Mouse (Mus musculus): ENCODE data around the gene Psme2. TPM values are rescaled to one million over a fixed set of nuclear protein-coding genes. Genes with fewer than 3 reads are reported as not detected.

Psme2 gene
- total RNA-seq, 2 experiments from 2014 or later: 190 to 351 TPM

DNA sequence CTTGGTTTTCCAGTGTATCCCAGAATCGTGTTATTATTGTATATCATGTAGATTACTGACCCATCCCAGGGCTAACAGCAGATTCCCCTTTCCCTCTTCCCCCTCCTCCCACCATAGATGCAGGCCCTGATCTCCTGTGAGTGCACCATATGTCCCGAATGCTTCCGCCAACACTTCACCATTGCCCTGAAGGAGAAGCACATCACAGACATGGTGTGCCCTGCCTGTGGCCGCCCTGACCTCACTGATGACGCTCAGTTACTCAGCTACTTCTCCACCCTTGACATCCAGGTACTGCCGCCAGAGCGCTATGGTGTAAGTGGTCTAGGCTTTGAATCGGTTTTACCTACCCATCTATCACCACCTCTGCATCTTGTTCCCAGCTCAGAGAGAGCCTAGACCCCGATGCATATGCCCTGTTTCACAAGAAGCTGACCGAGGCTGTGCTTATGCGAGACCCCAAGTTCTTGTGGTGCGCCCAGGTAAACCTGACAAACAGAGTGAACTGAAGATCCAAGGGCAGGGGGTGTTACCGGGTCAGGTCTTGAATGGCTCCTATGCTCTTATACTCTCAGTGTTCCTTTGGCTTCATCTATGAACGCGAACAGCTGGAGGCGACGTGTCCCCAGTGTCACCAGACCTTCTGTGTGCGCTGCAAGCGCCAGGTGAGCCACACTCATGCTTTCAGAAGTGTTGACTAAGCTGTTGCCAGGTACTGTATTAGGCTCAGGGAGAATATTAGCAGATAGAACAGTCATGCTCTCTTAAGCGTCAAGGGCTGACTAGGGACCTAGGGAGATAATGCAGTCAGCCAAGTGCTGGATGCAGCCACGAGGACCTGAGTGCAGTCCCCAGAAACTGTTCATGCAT, 7.8 kb upstream of the Psme2 start:
- no peak for ATAC-seq (replicated peaks; ENCODE audit: low FRiP score, low TSS enrichment, poor library complexity, severe bottlenecking)

DNA sequence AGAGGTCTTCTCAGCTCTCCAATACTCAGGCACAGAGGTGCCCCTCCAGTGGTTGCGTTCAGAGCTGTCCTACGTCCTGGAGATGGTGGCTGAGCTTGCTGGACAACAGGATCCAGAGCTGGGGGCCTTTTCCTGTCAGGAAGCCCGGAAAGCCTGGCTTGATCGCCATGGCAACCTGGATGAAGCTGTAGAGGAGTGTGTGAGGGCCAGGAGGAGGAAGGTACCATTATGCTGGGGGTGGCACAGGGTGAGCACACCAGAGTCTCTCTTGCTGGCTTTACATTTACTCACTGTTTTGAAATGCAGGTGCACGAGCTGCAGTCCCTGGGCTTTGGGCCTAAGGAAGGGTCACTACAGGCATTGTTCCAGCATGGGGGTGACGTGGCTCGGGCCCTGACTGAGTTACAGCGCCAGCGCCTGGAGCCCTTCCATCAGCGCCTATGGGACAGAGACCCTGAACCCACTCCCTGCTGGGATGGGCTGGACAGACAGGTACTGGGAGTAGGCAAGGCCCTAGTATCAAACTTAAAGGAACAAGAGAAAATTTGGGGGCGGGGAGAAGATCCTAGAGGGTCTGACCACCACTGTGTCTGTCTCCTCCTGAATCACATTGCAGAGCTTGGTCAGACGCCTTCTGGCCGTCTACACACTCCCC, 5.2 kb upstream of the Psme2 start:
- ATAC-seq (replicated peaks; ENCODE audit: low FRiP score, low TSS enrichment, poor library complexity, severe bottlenecking): no peak

DNA sequence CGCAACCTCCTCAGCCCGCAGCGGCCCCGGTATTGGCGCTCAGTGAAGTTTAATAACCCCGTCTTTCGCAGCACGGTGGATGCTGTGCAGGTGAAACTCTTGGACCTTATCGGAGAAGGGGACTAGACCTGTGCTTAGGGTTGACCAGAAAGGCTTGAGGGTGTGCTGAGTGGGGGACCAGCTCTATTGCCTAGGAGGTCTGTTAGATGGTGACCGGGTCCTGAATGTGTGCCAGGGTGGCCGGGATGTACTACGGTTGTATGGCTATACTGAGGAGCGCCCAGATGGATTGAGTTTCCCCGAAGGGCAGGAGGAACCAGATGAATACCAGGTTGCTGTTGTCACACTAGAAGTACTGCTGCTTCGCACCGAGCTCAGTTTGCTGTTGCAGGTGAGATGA, 1.3 kb upstream of the Psme2 start:
- no peak for ATAC-seq (replicated peaks; ENCODE audit: low FRiP score, low TSS enrichment, poor library complexity, severe bottlenecking)

DNA sequence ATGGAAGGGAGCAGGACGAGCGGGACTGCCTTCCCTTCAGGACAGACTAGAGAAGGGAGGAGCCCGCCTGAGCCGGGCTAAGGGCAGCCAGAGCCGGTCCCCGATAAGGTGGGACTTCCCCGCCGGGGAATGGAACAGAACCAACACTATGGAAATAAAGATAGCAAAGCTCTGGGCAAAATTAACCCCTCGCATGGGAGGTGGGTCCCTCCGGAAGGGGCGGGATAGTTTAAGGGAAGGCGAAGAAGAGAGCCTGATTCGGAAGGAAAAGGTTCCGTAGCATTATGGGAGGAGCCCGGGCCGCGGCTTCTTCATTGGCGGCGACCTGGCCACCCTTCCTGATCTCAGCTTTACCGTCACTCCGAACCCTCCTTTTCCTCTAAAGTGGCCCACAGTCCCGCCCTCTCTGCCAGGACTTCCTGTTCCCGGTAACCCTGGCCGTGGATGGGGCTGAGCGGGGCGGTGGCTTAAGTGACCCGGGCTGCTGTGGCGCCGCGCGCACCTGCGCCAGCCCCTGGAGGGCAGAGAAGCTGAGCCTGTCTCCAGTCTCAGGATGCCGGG, 498 bp upstream of the Psme2 start, which contains the start of gene Rnf31:
Gene Rnf31 (plus strand): TSS at position 378 of the 561 bp plus-strand sequence.
- ATAC-seq (replicated peaks; ENCODE audit: low FRiP score, low TSS enrichment, poor library complexity, severe bottlenecking): peak; percentile 86

DNA sequence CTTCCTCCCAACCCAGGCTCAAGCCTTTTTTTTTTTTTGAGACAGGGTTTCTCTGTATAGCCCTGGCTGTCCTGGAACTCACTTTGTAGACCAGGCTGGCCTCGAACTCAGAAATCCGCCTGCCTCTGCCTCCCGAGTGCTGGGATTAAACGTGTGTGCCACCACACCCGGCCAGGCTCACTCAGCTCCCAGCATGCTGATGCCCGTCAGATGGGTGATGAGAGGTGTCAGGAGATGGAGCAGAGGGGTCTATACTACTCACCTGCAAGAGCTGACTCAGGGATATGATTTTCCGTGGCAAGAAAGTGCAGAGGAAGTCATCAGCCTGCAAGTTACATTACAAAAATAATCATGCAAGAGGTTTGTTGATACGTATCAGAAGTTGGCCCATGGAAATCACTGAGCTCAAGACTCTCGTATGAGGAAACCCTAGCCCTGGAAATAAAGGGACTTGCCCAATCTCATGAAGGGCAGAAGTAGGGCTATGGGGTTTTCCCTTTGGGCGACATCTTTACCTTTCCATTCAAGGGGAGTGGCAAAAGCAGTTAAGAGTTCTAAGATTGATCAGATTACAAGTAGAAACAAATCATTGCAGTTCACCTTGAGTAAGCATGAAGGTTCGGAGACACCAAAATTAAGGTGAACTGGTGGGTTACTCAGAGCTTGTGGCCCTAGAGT, 1.0 kb downstream of the Psme2 start:
- no peak for ATAC-seq (replicated peaks; ENCODE audit: low FRiP score, low TSS enrichment, poor library complexity, severe bottlenecking)

DNA sequence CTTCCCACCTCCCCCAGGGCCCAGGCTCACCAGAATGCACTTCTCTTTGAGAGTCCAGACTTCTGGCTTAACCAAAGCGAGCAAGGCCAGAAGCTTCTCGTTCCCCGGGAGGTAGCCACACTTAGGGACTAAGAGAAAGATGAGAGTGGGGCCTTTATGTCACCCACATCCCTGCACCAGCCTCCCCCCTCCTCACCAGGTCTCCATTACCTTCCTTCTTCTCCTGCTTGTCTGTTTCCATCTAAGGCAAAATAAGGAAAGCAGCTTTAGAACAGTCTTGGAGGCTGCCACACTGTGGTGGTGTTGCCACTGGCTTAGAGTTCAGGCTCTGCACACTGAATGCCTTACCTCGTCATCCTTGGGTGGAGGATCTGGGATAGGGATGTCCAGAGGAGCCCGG, 1.6 kb downstream of the Psme2 start:
- no peak for ATAC-seq (replicated peaks; ENCODE audit: low FRiP score, low TSS enrichment, poor library complexity, severe bottlenecking)

DNA sequence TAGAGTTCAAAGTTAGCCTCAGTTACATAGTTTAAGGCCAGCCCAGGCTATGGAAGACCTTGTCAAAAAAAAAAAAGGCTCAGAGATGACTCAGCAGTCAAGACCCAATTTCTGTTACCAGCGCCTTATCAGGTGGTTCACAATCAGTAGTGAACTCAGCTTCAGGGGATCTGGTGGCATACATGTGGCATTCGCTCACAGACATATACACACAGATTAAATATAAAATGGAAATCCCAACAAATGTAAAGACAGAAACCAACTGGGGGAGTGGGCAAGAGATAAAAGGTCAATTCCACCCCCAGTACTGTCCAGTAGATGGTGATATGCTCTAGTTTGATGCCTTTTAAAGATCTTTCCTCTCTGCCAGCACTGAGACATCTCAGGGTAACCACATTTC, 4.8 kb downstream of the Psme2 start:
- ATAC-seq (replicated peaks; ENCODE audit: low FRiP score, low TSS enrichment, poor library complexity, severe bottlenecking): peak; percentile 50

DNA sequence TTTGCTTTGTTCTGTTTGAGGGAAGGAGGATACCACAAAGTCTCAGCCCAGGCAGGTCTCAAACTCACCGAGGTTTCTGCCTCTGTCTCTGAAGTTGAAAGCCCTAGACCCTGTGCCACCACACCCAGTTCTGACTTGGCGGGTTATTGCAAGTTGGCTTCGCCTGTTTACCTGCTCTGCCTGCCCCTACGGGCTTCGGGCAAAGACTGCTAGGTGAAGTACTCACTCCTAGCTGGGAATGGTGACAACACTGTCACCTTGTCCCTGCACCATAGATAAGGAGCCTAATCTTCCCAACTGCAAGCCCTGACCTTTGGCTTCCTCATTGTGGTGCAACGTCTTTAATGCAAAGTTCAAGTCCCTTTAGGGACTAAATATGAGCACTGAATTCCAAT, 5.3 kb downstream of the Psme2 start:
- ATAC-seq (replicated peaks; ENCODE audit: low FRiP score, low TSS enrichment, poor library complexity, severe bottlenecking): peak; percentile 12

DNA sequence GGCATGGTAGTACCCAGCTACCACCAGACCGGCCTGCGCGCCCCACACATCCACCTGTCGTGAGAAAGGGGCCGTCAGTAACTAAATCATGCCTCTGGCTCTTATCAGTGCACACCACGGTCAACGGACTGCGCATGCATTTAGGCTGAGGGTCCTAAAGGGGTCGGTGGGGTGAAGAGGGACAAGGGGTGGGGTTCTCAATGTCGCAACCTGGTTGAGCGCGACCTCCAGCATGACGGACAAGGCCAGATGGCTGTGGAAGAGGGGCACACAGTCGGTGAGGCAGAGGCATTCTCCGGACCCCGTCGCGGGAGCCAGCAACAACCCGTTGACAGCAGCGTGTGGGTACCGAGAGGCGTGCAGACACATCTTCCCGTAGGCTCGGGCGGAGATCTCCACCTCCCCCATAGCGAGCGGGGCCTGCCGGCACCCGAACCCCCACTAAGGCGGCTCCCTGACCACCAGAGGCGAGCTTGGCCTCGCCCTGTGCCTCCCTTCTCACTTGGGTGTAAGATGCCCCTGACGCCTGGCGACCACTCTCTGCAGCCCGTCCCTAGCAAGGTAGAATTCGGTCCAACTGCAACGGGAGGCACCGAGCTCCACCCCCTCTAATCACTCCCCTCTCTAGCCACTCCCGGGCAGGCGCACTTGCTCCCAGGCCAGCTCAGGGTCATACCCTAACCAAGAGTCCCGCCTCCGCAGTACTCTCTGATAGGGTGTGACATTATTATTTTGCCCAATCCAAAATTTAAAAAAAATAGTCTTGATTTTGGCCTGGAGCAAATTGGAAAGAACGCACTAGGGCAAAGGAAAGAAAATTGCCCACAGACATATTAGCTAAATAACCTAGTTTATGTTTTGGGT, 6.0 kb downstream of the Psme2 start, which contains the start of gene Emc9:
Gene Emc9 (minus strand): TSS at position 601 of the 864 bp plus-strand sequence.
- ATAC-seq (replicated peaks; ENCODE audit: low FRiP score, low TSS enrichment, poor library complexity, severe bottlenecking): peak; percentile 85

DNA sequence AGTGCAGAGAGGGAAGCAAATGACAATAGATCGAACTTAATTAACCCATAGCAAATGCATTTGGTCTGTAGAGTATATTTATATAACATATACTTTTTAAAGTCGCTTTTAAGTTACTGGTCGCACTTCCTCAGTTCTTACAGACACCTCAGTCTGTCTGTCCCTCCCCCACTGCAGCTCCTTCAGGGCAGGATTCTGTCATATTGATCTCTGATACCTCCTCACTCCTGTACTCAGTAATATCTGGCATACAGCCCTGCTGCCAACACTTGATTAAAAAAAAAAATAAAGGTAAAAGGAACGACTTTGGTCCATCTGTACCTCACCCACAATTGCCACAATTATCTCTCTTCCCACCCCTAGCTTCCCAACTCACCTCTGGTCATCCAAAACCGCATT, 6.6 kb downstream of the Psme2 start:
- ATAC-seq (replicated peaks; ENCODE audit: low FRiP score, low TSS enrichment, poor library complexity, severe bottlenecking): no peak

DNA sequence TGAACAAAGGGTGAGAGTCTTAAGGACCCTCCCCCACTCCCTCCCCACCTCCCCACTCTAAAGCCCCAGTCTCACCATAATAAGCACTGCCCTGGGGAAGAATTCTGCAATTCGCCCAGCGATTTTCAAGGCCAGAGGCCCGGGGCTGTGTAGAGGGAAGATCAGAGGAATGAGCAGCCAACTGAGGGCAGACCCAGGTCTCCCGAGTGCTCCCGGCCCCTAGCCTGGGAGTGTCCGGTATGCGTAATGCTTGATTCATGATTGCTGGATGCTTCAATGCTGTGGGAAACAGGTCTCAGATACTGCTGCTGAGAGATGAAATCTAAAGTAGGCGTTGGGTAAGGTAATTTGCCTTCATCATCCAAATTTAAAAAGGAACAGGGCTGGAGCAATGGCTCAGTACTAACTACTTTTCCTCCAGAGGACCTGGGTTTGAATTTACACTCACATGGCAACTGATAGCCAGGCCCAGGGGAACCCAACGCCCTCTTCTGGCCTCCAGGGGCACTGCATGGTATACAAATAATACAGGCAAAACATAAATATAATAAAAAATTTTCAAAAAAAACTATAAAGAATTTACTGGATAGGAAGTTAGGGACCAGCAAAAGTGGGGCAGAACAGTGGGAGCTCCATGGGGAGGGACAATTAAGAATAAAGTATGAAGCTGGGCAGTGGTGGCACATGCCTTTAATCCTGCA, 8.8 kb downstream of the Psme2 start:
- ATAC-seq (replicated peaks; ENCODE audit: low FRiP score, low TSS enrichment, poor library complexity, severe bottlenecking): no peak

DNA sequence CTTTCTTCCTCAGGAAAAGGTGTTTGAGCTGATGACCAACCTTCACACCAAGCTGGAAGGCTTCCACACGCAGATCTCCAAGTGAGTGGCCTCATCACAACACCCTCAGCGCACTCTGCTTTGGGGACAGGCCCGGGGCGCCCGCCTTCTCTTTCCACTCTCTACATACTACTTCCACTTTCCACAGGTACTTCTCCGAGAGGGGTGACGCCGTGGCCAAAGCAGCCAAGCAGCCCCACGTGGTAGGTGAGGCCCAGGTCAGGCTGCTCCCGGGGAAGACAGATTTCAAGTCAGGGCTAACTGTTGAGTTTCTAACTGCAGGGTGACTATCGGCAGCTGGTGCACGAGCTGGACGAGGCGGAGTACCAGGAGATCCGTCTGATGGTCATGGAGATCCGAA, 10.2 kb downstream of the Psme2 start:
- ATAC-seq (replicated peaks; ENCODE audit: low FRiP score, low TSS enrichment, poor library complexity, severe bottlenecking): no peak

DNA sequence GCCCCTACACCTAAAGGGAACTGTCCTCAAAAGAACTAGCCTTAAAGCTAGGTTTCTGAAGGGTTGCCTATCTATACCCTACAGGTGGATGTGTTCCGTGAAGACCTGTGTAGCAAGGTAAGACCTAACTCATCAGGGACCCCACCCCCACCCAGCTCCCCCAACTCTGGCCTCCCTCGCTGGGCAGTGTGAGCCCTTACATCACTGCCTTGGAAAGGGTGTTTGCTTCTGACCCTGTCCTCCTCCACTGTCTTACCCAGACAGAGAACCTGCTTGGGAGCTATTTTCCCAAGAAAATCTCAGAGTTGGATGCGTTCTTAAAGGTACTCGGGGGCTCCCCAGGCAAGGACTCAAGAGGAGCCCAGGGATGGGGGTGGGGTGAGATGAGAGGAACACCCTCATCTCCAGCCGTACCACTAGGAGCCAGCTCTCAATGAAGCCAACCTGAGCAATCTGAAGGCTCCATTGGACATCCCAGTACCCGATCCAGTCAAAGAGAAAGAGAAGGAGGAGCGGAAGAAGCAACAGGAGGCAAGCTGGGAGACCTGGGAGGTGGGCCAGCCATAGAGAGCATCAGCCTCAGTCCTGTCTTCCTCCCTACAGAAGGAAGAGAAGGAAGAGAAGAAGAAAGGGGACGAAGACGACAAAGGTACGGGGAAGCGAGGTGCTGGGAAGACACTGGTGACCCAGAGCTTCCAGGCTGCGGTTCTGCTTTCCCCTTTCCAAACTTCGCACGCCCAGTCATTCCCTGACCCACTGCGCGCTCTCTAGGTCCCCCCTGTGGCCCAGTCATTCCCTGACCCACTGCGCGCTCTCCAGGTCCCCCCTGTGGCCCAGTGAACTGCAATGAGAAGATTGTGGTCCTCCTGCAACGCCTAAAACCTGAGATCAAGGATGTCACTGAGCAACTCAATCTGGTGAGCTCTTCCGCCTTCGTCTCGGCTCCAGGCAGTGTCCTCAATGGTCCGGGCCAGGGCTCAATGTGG, 11.1 kb downstream of the Psme2 start:
- ATAC-seq (replicated peaks; ENCODE audit: low FRiP score, low TSS enrichment, poor library complexity, severe bottlenecking): no peak

DNA sequence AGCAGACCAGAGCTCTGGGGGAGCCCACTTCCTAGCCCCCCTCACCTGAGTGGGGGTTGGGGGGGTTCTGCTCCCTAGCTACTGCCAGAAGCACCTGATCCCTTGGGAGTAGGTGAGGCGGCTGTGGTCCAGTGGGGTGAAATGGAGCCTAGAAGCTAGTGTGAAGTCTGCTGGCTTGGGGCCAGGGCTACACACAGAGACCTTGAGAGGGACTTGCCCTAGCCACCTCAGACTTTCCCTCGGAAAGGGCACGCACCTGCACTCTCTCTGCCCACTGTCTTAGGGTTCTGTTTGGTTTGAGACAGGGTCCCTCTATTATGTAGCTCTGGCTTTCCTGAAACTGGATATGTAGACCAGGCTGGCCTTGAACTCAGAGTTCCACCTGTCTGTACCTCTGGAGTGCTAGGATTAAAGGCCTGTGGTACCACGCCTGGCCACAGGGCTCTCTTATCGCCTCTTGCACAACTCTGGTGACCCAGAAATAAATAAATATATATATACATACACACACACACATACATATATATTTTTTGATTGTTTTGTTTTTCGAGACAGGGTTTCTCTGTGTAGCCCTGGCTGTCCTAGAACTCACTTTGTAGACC, 12.1 kb downstream of the Psme2 start:
- ATAC-seq (replicated peaks; ENCODE audit: low FRiP score, low TSS enrichment, poor library complexity, severe bottlenecking): peak; percentile 69

DNA sequence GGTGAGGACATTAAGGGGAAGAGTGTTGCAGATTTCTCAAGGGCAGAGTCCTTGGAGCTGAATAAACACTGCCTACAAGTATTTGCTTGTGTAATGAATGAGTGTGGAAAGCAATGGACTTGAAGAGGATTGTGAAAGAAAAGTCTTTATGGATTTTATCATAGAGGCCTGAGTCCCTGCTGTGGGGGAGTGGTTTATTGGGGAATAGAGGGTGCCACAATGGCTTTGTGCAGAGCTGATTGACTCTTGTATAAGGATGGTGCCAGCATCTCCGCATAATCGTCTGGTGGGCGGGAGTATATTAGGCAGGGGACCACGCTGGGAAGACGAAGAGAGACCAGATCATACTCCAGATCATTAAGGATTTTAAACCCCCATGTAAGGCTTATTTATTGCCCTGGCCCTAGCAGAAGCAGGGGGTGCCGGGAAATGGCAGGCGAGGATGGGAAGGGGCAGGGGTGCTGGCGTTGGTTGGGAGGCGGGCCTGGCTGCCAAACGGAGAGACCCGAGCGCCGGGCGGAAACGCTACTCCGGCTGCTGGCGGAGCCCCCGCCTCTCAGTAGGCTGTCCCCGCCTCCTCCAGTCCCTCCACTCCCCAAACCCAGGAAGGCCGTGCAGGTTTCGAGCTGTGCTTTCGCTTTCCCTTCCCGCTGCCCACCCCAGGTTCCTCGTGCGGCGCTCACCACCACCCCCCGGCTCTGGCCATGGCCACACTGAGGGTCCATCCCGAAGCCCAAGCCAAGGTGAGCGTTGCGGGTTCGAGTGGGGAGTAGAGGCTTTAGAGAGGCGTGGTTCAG, 12.8 kb downstream of the Psme2 start, which contains the start of gene Psme1:
Gene Psme1 (plus strand): TSS at position 253 of the 797 bp plus-strand sequence.
- peak; percentile 78 for ATAC-seq (replicated peaks; ENCODE audit: low FRiP score, low TSS enrichment, poor library complexity, severe bottlenecking)

DNA sequence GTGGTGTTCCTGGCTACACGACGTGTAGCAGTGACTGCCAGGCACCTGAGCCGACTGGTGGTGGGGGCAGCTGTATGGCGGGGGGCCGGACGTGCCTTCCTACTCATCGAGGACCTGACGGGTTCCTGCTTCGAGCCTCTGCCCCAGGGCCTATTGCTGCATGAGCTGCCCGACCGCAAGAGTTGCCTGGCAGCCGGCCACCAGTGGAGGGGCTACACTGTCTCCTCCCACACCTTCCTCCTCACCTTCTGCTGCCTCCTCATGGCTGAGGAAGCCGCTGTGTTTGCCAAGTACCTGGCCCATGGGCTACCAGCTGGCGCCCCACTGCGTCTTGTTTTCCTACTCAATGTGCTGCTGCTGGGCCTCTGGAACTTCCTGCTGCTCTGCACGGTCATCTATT, 14.5 kb downstream of the Psme2 start:
- no peak for ATAC-seq (replicated peaks; ENCODE audit: low FRiP score, low TSS enrichment, poor library complexity, severe bottlenecking)

Data from megakaryocyte-erythroid progenitor cell, adult 5-6 weeks (primary cell).